Mouse (Mus musculus): Measurements from ENCODE around the gene Hsd17b10.

Gene Hsd17b10

DNA sequence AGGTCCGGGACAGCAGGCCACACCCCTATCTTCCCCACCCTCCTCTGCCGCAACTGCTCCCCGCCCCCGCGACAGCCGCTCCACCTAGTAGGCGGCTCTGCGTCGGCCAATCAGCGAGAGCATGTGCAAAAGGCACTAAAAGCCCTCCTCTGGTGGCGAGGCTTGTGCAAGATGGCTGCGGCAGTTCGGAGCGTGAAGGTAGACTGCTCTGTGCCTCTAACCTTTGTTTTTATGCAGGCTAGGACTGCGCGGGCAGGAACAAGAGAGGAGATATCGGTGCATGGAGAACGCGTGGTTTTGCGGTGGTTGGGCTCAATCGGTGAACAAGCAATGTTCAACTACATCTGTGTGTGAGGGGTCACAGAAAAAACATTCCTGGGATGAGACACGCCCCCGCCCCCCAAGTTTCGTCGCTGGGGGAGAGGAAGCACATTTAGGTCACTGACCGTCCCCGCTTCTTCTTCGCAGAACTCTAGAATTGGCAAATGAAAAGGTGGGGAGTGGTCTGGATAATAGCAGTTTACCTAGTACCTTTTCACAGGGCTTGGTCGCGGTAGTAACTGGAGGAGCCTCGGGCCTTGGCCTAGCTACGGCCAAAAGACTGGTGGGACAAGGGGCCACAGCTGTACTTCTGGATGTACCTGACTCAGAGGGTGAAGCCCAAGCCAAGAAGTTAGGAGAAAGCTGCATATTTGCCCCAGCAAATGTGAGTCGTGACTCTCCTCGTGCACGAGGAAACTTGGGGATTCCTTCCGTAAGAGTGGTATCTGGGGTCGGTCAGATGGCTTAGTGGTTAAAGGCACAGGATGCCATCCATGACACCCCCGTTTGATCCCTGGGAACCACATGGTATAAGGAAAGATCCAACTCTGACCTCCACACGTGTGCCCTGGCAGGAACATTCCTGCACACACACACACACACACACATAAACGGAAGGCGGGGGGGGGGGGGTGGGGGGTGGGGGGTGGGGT lies at the start of gene Hsd17b10:
Gene Hsd17b10, plus strand, starts transcription at position 109 of the 974 bp plus-strand sequence.
- WGBS, result 4% methylated on average over 40 of the region's 41 CpGs

DNA sequence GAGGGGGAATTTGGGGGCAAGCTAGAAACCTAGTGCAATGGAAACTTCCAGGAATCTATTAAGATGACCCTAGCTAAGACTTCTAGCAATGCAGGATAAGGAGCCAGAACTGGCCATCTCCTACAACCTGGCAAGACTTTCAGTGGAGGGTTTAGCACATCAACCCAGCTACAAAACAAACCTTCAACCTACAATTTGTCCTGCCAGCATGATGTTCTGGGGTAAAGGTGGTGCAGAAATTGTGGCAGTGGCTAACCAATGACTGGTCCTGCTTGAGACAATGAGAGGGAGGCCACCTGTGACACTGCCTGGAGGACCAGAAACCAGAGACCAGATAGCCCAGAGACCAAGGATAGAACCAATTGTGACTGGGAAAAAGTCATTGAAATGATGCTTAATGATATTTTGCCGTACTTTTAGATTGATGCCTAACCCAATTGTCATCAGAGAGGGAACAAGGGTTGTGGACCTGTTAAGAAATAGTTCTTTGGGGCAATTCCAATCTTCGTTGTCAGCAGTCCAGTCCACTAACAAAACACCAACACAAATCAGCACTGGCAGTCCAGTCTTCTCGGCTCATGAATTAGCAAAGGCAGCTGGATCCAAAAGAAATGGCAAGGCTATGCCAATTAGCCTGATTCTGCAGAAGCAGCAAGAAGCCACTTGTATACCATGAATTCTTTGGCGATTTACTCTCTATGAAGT lies 2.5 kb upstream of the Hsd17b10 start:
- 62% methylated on average over 4 of the region's 4 CpGs for WGBS

DNA sequence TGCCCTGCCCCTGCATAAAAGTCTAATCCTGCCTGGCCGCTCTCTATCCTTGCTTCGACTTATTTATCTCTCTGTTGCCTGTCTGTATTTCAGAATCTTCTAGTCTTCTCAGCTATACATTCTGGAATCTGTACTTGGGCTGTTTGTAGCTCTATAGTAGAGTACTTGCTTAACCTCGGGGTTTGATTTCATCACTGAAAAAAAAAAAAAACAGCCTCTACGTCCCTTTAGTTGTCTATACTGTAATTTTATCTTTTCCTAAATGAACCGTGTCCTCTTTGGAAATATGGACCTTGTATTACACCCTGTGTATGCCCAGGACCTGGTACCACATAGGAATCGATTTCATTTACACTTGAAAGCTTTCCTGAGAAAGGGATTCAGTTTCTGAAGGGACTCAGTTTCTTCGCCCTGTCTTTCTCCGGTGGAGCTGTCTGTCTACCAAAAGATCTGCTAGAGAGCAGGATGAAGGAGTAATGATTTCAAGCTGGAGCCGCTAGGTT lies 412 bp upstream of the Hsd17b10 start:
- 20% methylated on average over 9 of the region's 9 CpGs for WGBS

DNA sequence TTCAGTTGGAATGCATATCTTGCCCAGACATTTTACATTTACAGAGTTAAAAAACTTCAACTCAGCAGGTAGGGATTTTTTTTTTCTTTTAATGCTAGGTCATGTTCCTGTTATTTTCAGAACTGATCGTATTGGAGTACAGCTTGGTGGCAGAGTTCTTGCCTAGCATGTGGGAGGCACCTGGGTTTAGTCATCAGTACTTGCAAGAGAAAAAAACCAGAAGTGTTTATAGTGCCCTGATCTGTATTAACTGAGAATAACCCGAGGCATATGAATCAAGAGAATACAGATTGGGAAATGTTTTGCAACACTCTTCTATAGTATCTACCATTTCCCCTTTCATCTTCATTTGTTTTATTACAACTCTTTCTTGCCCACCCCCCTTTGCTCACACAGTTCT lies 1.2 kb downstream of the Hsd17b10 start:
- 26% methylated on average over 2 of the region's 2 CpGs for WGBS

DNA sequence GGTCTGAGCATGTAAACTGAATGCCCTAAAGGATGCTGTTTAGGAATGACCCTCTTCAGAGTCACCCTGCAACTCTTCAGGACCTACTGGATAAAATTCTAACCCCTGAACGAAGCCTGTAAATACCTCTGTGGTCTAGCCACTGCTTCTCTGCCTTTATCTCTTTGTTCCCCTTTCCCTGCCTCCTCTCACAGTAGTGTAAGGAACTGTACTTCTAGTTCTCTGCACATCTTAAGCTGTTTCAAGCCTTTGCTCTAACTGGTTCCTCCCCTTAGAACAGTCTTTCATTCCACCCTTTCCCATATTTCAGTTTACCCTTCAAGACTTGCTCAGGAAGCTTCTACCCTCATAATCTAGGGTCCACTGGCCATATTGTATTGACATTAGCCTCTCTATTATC lies 6.2 kb downstream of the Hsd17b10 start:
- 94% methylated on average over 1 of the region's 1 CpGs for WGBS

DNA sequence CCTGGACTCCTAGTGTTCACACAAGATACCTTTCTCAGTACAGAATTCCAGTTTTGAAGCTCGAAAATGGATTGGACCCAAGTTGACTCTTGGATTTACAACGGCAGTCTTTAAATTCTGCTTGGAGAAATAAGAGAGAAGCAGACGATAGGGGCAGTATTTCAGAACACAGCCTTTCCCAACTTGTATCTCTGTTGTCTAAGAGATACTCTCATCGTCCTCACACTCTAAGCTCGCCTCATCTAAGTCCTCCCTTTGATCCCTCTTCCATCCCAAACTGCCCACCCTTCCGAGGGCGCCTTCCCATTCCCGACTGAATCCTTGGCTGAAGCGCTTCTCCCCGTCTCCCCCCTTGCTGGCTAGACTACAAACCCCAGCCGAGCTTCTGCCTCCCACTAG lies 14.1 kb downstream of the Hsd17b10 start:
- 3% methylated on average over 11 of the region's 11 CpGs for WGBS

DNA sequence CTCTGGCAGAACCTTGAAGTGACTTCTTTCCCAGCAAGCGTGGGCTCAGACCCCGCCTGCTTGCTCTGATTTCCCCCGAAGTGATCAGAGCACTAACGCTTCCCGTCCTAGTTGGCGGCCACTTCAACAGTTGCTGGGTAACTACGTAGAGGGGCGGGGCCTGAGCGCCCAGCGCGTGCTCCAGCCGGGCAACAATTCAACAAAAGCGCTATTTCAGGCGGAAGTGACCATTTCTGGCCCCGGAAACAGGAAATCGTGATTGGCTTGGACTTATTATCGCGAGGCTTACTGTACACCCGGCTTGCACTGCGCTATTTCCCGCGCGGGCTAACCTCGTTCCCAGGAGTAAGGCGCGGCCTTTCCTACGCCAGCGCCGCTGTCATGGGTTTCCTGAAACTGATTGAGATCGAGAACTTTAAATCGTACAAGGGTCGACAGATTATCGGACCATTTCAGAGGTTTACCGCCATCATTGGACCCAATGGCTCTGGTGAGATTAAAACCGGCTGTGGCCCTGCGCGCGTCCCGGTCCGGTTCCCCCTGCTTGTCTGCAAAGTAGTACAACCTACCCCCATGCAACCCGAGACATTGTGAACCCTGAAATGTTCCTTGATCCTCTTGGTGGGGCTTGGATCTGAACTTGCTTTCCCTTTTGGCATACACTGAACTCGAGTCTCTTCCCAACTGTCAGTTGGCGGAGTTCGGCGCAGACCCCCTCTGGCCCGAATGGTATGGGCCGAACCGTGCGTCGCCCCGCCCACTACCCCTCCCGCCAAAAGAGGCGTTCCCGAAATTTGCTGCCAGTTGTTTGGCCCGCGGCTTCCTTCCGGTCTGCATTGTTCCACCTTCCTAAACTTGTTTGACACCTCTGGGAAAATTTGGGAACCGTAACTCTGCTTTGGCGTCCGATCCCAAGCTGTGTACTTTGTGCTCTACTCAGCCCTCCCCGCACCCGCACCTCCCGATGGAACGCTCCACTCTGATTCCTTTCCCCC lies 14.8 kb downstream of the Hsd17b10 start, which contains the start of the genes Ribc1 and Smc1a:
Gene Ribc1, minus strand, starts transcription at position 145 of the 995 bp plus-strand sequence.
Gene Smc1a, plus strand, starts transcription at position 278 of the 995 bp plus-strand sequence.
- 4% methylated on average over 61 of the region's 64 CpGs for WGBS

DNA sequence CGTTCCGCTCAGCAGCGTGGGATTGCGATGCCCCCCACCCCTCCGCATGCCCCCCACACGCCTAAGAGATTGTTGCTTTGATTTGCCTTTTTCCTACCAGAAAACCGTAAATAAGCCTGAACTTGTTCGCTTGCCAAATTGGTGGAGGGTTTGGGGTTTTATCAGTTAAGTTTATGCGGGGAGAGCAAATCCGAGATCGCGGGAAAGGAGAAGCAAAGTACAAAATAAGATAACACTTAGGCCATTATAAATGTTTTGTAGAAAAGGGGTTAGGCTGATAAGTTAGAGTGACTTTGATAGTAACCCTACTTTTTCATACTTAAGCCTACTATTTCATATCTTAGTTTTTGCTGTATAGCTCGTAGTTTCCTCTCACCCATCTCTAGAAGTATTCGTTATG lies 15.5 kb downstream of the Hsd17b10 start:
- WGBS, result 3% methylated on average over 14 of the region's 14 CpGs

DNA sequence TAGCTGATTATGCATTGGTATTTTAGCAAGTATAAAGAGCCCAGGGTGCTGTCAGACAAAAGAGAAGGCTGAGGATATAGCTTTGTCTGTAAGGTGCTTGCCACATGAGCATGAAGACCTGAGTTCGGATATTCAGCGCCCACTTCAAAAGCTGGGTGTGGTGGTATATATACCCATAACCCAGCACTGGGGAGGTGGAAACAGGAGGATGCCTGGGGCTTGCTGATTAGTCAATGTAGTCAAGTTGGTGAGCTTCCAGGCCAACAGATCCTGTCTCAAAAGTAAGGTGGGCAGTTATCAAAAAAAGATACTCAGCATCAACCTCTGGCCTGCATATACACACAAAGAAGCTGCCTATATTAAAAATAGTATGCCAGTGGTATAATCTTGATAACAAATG lies 17.6 kb downstream of the Hsd17b10 start:
- WGBS, result 70% methylated on average over 2 of the region's 2 CpGs

DNA sequence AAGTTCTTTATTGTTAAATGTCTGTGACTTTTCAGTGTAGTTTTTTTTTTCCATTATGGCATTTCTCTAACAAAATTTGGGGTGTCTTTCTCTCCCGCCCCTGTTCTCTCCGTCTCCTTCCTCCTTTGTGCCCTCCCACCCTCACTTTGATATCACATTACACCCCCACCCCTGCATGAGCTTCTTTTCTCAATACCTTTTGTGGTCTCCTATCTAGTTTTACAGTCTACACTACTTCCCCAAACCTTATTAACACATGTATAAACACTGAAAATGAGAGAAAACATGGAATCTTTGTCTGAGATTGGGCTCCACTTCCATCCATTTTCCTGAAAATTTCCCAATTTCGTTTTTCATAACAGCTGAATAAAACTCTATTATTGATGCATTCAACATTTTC lies 50.9 kb downstream of the Hsd17b10 start:
- WGBS, result 78% methylated on average over 3 of the region's 3 CpGs
